Mouse (Mus musculus) forebrain, postnatal 0 days (tissue): ENCODE data around the gene Pcx. TPM values are rescaled to one million over a fixed set of nuclear protein-coding genes. Genes with fewer than 3 reads are reported as not detected.

Experiments
- ATAC-seq: fragments of 200-750 bp; cut with Nextera tagmentation; 2 replicates; pipeline ENCODE4 v1.8.0; 2017; ENCODE audit warnings: mild to moderate bottlenecking, moderate library complexity
- DNase-seq: peaks from one replicate; pipeline ENCODE4 v3.0.0-alpha.2; 2015
- H3K27ac ChIP-seq: fragments of 300-500 bp; sonication (generic); 2 replicates; pipeline ENCODE4 v1.5.1; 2014; ENCODE audit warnings: low read depth, mild to moderate bottlenecking, antibody characterized with exemption, low read length, moderate library complexity, mixed read lengths
- H3K27me3 ChIP-seq: fragments of 300-500 bp; sonication (generic); 2 replicates; pipeline ENCODE4 v1.6.1; 2014; ENCODE audit warnings: mild to moderate bottlenecking, low read length, mixed read lengths; ENCODE audit not compliant: insufficient read depth
- H3K36me3 ChIP-seq: fragments of 300-500 bp; sonication (generic); 2 replicates; pipeline ENCODE4 v1.6.1; 2014; ENCODE audit warnings: mild to moderate bottlenecking, moderate library complexity; ENCODE audit not compliant: insufficient read depth
- H3K4me1 ChIP-seq: fragments of 300-500 bp; sonication (generic); 2 replicates; pipeline ENCODE4 v1.6.1; 2014; ENCODE audit warnings: antibody characterized with exemption; ENCODE audit not compliant: insufficient read depth
- H3K4me2 ChIP-seq: fragments of 300-500 bp; sonication (generic); 2 replicates; pipeline ENCODE4 v1.6.1; 2014; ENCODE audit warnings: low read depth, mild to moderate bottlenecking, moderate library complexity
- H3K4me3 ChIP-seq: fragments of 300-500 bp; sonication (generic); 2 replicates; pipeline ENCODE4 v1.5.1; 2014; ENCODE audit warnings: low read depth, low read length, mixed read lengths
- H3K9ac ChIP-seq: fragments of 300-500 bp; sonication (generic); 2 replicates; pipeline ENCODE4 v1.6.1; 2014; ENCODE audit warnings: mild to moderate bottlenecking
- H3K9me3 ChIP-seq: fragments of 300-500 bp; sonication (generic); 2 replicates; pipeline ENCODE4 v1.6.1; 2016; ENCODE audit warnings: low read length
- CTCF ChIP-seq: sonication (generic); IDR thresholded peaks from 2 replicates; pipeline ENCODE4 v1.5.1; 2016; ENCODE audit warnings: antibody characterized with exemption, control low read depth, low read depth
- WGBS: fragments of 180-500 bp; shearing (Covaris S2); extraction: QIAGEN DNeasy Blood & Tissue Kit; methylation state at CpG from one replicate; pipeline ENCODE4 v1.1.7; 2014; 5-methylcytosine and 5-hydroxymethylcytosine counted together
- polyA plus RNA-seq: library from polyadenylated mRNA; unstranded; fragments of >200 nt; fragmentation: Nextera tagmentation; extraction: Ambion mirVana; gene quantifications from 2 replicates; pipeline ENCODE4 v1.2.1, GENCODE M21; 2015
- total RNA-seq: library from RNA; depleted of rRNA; stranded (reverse); fragments of >200 nt; gene quantifications from 2 replicates; pipeline ENCODE4 v1.2.3, GENCODE M21; 2014

Pcx gene
- total and polyA plus RNA-seq, 2 experiments from 2014 or later: 34.5 to 40.7 TPM

GRCm38 (mm10) chr19:4548305-4548883 lies 38.1 kb downstream of the Pcx start:
- Histone ChIP-seq H3K27me3 (no peaks in the 10 kb centered on the region), H3K27ac (no peak overlapping the region), H3K4me2 (no peak overlapping the region), H3K9ac (no peak overlapping the region), H3K4me1 (no peaks in the 10 kb centered on the region), H3K36me3 (no peaks in the 10 kb centered on the region), H3K4me3 (no peak overlapping the region), H3K9me3 (no peaks in the 10 kb centered on the region)
- DNase-seq (no peak), ATAC-seq (no peak)
- 72% methylated on average over 3 of the region's 3 CpGs for WGBS
- no peak for TF ChIP-seq CTCF

GRCm38 (mm10) chr19:4554248-4554647 lies 44.0 kb downstream of the Pcx start:
- Histone ChIP-seq H3K4me2 (no peak overlapping the region), H3K4me3 (no peak overlapping the region), H3K4me1 (no peaks in the 10 kb centered on the region), H3K9ac (no peak overlapping the region), H3K27me3 (no peaks in the 10 kb centered on the region), H3K36me3 (no peaks in the 10 kb centered on the region), H3K27ac (no peak overlapping the region), H3K9me3 (no peaks in the 10 kb centered on the region)
- no peak for TF ChIP-seq CTCF
- ATAC-seq (no peak), DNase-seq (no peak)

- no peaks in the 10 kb centered on the region for H3K4me1 ChIP-seq
- H3K9ac ChIP-seq: no peak overlapping the region
- H3K27me3 ChIP-seq: no peaks in the 10 kb centered on the region
- no peak overlapping the region for H3K27ac ChIP-seq
- ATAC-seq: no peak
- 47% methylated on average over 7 of the region's 7 CpGs for WGBS
- no peaks in the 10 kb centered on the region for H3K36me3 ChIP-seq
- H3K4me2 ChIP-seq: no peak overlapping the region
- TF ChIP-seq CTCF: no peak
- no peak for DNase-seq
- no peaks in the 10 kb centered on the region for H3K9me3 ChIP-seq
- no peak overlapping the region for H3K4me3 ChIP-seq
These were observed 44.8 kb downstream of the Pcx start for GRCm38 (mm10) chr19:4555086-4555485.

GRCm38 (mm10) chr19:4556787-4557186 lies 46.5 kb downstream of the Pcx start:
- Histone ChIP-seq H3K4me2 (no peak overlapping the region), H3K9me3 (no peaks in the 10 kb centered on the region), H3K4me3 (no peak overlapping the region), H3K4me1 (no peaks in the 10 kb centered on the region), H3K27me3 (no peaks in the 10 kb centered on the region), H3K27ac (no peak overlapping the region), H3K36me3 (no peaks in the 10 kb centered on the region), H3K9ac (no peak overlapping the region)
- no peak for ATAC-seq
- no peak for TF ChIP-seq CTCF
- DNase-seq: no peak
- 93% methylated on average over 2 of the region's 2 CpGs for WGBS

GRCm38 (mm10) chr19:4557796-4558569 lies 47.7 kb downstream of the Pcx start:
- no peak overlapping the region for H3K4me2 ChIP-seq
- H3K4me1 ChIP-seq: no peaks in the 10 kb centered on the region
- no peak overlapping the region for H3K9ac ChIP-seq
- no peak overlapping the region for H3K4me3 ChIP-seq
- H3K9me3 ChIP-seq: no peaks in the 10 kb centered on the region
- H3K27me3 ChIP-seq: no peaks in the 10 kb centered on the region
- no peaks in the 10 kb centered on the region for H3K36me3 ChIP-seq
- TF ChIP-seq CTCF: no peak
- peak overlapping the region; percentile 71 for H3K27ac ChIP-seq
- DNase-seq: peak; percentile 70
- WGBS: 33% methylated on average over 8 of the region's 8 CpGs
- peak; percentile 86 for ATAC-seq

- H3K27ac ChIP-seq: peak overlapping the region; percentile 71
- WGBS: 47% methylated on average over 3 of the region's 3 CpGs
- TF ChIP-seq CTCF: no peak
- H3K36me3 ChIP-seq: no peaks in the 10 kb centered on the region
- peak; percentile 53; the same call in 1 of the 2 replicates for ATAC-seq
- no peaks in the 10 kb centered on the region for H3K9me3 ChIP-seq
- H3K9ac ChIP-seq: no peak overlapping the region
- H3K4me2 ChIP-seq: no peak overlapping the region
- no peak overlapping the region for H3K4me3 ChIP-seq
- no peaks in the 10 kb centered on the region for H3K4me1 ChIP-seq
- no peaks in the 10 kb centered on the region for H3K27me3 ChIP-seq
- DNase-seq: no peak
These were observed 48.3 kb downstream of the Pcx start for GRCm38 (mm10) chr19:4558570-4558955.

- Histone ChIP-seq H3K4me3 (no peak overlapping the region), H3K9me3 (no peaks in the 10 kb centered on the region), H3K4me1 (no peaks in the 10 kb centered on the region), H3K27ac (peak overlapping the region; percentile 71), H3K36me3 (no peaks in the 10 kb centered on the region), H3K9ac (no peak overlapping the region), H3K27me3 (no peaks in the 10 kb centered on the region), H3K4me2 (no peak overlapping the region)
- DNase-seq (no peak), ATAC-seq (no peak)
- 56% methylated on average over 3 of the region's 3 CpGs for WGBS
- TF ChIP-seq CTCF: no peak
These were observed 48.7 kb downstream of the Pcx start for GRCm38 (mm10) chr19:4559011-4559410.
